In genomic region chr8:100015638-100016037, GRCm38 (mm10) we compare ENCODE assay signal across 21 mouse cellular contexts.
DNase-seq lines count a peak whose midpoint lies in the region; ATAC-seq lines count a peak whose summit lies in the region.
"Had no signal": no experiment of that assay in that cellular context is flagged by ENCODE, and none has a peak within 500 bp of the region (broad histone marks: within the 10 kb centered on the region; RNA-seq: fewer than 3 reads in every experiment).

No protein-coding gene starts in this region.

- ATAC-seq in frontal cortex, adult (ENCODE audit: low TSS enrichment): peak; percentile 95
- ATAC-seq: activated CD4-positive, CD25-positive, alpha-beta regulatory T cell, adult 4 months; CD4-positive, CD25-positive, alpha-beta regulatory T cell, adult 4 months; Patski had no signal

- DNase-seq in frontal cortex, postnatal 10 days (ENCODE audit: low spot score in 2 of 2): no peak
- DNase-seq in brain, adult 2 months (ENCODE audit: low read depth, low spot score): peak; percentile 31
- DNase-seq in telencephalon, adult 2 months (ENCODE audit: low read depth, low spot score): peak; percentile 21
- DNase-seq in layer of hippocampus, adult 9-10 months (ENCODE audit: low spot score): no peak
- DNase-seq in adipocyte (ENCODE audit: low spot score): no peak
- DNase-seq: adrenal gland, adult 2 months; adrenal gland, adult 8-10 months; adrenal gland, postnatal 10 days; adrenal gland, postnatal 14 days; adrenal gland, postnatal 25 days; adrenal gland, postnatal 36 days; B cell, adult 2 months; cerebellum, adult 11 months; cerebellum, adult 11-12 months; cerebellum, adult 18-20 months; cerebellum, adult 2 months; cerebellum, adult 8-10 months had no signal

Comparison
In these comparisons a context has a peak if more than half of its experiments do, and no peak if none do; other contexts are left out.
1. DNase-seq: peak in brain, adult 2 months (single experiment) and telencephalon, adult 2 months (single experiment); none in frontal cortex, postnatal 10 days (0 of 2), layer of hippocampus, adult 9-10 months (single experiment) and adipocyte (single experiment).